Mouse (Mus musculus): ENCODE data around the gene Cox19. TPM values are rescaled to one million over a fixed set of nuclear protein-coding genes. Genes with fewer than 3 reads are reported as not detected.
"Not testable (repeated sequence)": the region's sequence is repeated elsewhere in the genome, so short reads cannot be mapped to it uniquely, and the experiment has no call there.

Cox19 gene
- total RNA-seq (2022), result 10 to 100 TPM; 59.0 to 75.5 (median 67.5) TPM

GRCm38 (mm10) chr5:139351134-139351533, at the start of gene Cox19:
Gene Cox19 (minus strand): TSS chr5:139351418.
- no peak for DNase-seq (ENCODE audit: low spot score in 2 of 2)

GRCm38 (mm10) chr5:139399991-139400390, 48.8 kb upstream of the Cox19 start:
- DNase-seq (ENCODE audit: low spot score in 2 of 2), result no peak

GRCm38 (mm10) chr5:139398786-139399185, 47.6 kb upstream of the Cox19 start:
- no peak for DNase-seq (ENCODE audit: low spot score in 2 of 2)

GRCm38 (mm10) chr5:139397959-139398753, 46.9 kb upstream of the Cox19 start:
- peak; percentile 89 to 93 for DNase-seq (ENCODE audit: low spot score in 2 of 2)

GRCm38 (mm10) chr5:139397359-139397916, 46.2 kb upstream of the Cox19 start:
- no peak for DNase-seq (ENCODE audit: low spot score in 2 of 2)

- DNase-seq (ENCODE audit: low spot score in 2 of 2), result no peak
Measured at GRCm38 (mm10) chr5:139395528-139395927, 44.3 kb upstream of the Cox19 start.

GRCm38 (mm10) chr5:139394399-139394798, 43.2 kb upstream of the Cox19 start:
- no peak for DNase-seq (ENCODE audit: low spot score in 2 of 2)

- no peak for DNase-seq (ENCODE audit: low spot score in 2 of 2)
Measured at GRCm38 (mm10) chr5:139393197-139393588, 42.0 kb upstream of the Cox19 start.

- DNase-seq (ENCODE audit: low spot score in 2 of 2), result no peak
Measured at GRCm38 (mm10) chr5:139392219-139393196, 41.3 kb upstream of the Cox19 start.

GRCm38 (mm10) chr5:139391309-139391990, 40.2 kb upstream of the Cox19 start:
- no peak for DNase-seq (ENCODE audit: low spot score in 2 of 2)

GRCm38 (mm10) chr5:139390324-139391119, 39.3 kb upstream of the Cox19 start:
- DNase-seq (ENCODE audit: low spot score in 2 of 2), result not testable (repeated sequence)

- peak; percentile 55 to 62 for DNase-seq (ENCODE audit: low spot score in 2 of 2)
Measured at GRCm38 (mm10) chr5:139389676-139390061, 38.5 kb upstream of the Cox19 start.

GRCm38 (mm10) chr5:139388694-139389675, 37.8 kb upstream of the Cox19 start:
- DNase-seq (ENCODE audit: low spot score in 2 of 2), result peak; percentile 58 to 59

- no peak for DNase-seq (ENCODE audit: low spot score in 2 of 2)
Measured at GRCm38 (mm10) chr5:139388195-139388570, 37.0 kb upstream of the Cox19 start.

- no peak for DNase-seq (ENCODE audit: low spot score in 2 of 2)
Measured at GRCm38 (mm10) chr5:139387329-139388194, 36.3 kb upstream of the Cox19 start.

- no peak for DNase-seq (ENCODE audit: low spot score in 2 of 2)
Measured at GRCm38 (mm10) chr5:139386047-139386446, 34.8 kb upstream of the Cox19 start.

- no peak for DNase-seq (ENCODE audit: low spot score in 2 of 2)
Measured at GRCm38 (mm10) chr5:139384531-139384930, 33.3 kb upstream of the Cox19 start.

GRCm38 (mm10) chr5:139383234-139383633, 32.0 kb upstream of the Cox19 start:
- no peak for DNase-seq (ENCODE audit: low spot score in 2 of 2)

Data from layer of hippocampus, adult 8-10 months (tissue).